Mouse (Mus musculus) cerebral cortex, adult 2 months (tissue): ENCODE data around the gene Cblb.

Experiments
- WGBS: fragments of 180-500 bp; shearing (Covaris S2); methylation state at CpG from one replicate; pipeline ENCODE4 v1.1.7; 2018; 5-methylcytosine and 5-hydroxymethylcytosine counted together

Gene Cblb

DNA sequence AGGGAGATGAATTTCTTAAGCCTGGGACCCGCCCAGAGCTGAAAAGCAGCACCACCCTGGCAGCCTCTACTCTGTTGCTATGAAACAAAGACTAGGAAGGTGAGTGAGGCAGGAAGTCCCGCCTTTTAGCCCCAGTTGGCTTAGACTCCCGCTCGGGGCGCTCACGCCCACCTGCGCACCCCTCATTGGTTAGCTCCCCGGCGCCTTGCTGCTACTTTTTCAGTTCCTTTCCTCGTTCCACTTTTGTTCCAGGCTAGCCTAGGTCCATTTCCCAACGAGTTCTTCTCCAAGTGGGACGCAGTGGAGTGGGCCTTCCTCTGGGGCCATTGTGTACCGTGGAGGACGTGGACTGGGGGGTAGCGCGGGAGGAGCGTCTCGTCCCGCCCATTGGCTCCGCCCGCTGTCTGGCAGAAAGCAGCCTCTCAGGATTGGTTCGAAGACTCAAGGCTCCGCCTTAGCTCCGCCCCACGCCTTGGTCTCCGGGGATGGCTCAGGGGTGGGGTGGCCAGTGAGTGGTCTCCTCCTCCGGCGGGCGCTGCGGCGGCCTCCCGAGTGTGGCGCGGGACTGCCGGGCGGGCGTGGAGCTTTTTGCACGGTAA lies at the start of gene Cblb:
TSS of gene Cblb (plus strand) at position 135 of the 599 bp plus-strand sequence.
- WGBS, result under 1% methylated on average over 37 of the region's 38 CpGs

DNA sequence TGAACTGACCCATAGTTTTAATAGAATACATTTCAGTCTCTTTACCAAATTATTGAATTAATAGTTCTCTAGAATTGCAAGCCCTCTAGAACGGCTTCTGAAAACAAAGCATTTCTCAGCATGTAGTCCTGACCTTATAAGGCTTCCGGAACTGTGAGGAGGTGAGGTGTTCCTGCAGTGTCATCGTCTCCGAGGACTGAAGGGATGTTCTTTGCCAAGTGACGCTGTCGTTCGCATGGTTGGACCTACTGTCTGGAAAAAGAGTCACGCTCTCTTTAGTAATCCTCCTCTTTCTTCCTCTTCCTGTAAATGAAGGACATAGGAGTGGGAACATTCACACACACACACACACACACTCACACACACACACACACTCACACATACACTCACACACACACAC lies 45.6 kb upstream of the Cblb start:
- WGBS, result 38% methylated on average over 8 of the region's 8 CpGs

GRCm38 (mm10) chr16:51986207-51986606 lies 44.8 kb upstream of the Cblb start:
- 92% methylated on average over 3 of the region's 3 CpGs for WGBS

- 84% methylated on average over 4 of the region's 4 CpGs for WGBS
Observed at GRCm38 (mm10) chr16:51987085-51987620, 43.9 kb upstream of the Cblb start.

DNA sequence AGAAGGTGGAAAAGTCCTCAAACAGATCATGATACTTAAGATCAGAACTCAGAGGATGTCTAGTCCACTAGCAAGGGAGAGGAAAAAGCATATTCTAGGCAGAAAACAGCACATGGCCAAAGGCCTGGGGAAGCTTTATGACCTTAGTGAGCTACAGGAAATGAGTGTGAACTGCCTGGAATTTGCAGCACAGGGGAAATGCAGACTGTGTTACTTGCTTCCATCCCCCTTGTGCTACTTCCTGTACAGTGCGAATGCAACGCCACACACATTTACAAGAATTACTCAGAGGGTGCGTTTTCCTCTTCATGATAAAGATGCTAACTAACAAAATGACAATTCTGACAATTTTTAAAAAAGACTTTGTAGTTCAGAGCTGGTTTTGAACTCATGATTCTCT lies 41.8 kb upstream of the Cblb start:
- 80% methylated on average over 3 of the region's 3 CpGs for WGBS

DNA sequence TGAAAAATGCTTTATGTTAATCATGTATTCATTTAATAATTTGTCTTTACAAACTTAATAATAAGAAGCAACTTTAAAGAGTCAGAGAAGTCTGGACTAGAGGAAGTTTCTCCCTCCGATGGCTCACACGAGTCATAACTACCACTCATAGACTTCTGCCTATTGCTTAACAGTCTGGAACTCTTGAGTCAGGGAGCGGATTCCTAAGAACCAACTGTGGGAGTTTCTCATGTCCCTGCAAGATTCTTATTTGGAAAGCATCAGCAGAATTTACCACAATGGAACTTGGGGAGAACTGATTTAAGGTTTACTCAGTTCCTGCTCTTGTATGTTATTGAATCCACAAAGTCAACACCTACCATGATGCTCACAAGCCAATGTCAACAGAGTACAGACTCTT lies 31.0 kb upstream of the Cblb start:
- 82% methylated on average over 3 of the region's 3 CpGs for WGBS

- WGBS, result 81% methylated on average over 3 of the region's 3 CpGs
Observed at GRCm38 (mm10) chr16:52007006-52007405, 24.0 kb upstream of the Cblb start.

DNA sequence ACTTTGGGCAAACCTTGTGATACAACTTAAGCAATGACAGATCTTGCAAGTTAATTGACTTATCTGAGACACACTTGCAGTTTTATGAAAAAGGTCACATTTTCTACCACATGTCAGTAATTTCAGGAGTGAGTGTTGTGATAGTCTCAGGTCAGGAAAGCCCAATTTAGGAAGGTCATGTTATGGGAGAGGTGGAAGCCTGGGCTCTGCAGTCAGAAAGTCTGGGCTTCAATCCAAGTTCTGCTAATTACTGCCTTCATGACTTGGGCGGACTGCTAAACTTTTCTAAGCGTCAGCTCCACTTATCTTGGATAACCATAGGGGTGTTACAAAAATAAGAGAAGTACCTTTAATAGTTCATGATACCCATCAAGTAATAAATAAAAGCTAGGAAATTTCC lies 22.6 kb upstream of the Cblb start:
- WGBS, result 65% methylated on average over 2 of the region's 2 CpGs

DNA sequence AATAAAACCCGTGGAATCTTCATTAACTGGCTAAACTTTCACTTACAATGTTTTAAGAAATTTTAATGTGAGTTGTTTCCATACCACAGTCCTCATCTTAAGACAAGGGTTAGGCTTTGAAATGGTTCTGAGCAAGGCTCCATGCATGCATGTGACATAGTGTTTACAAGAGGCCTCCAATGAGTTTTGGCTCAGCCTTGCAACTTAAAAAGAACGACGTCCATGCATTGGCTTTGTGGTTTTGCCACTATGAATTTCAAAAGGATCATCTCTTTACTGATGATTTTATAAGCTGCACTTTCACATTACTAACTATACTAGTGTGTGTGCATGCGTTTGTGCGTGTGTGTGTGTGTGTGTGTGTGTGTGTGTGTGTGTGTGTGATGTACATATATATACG lies 21.6 kb upstream of the Cblb start:
- WGBS, result 84% methylated on average over 6 of the region's 6 CpGs

DNA sequence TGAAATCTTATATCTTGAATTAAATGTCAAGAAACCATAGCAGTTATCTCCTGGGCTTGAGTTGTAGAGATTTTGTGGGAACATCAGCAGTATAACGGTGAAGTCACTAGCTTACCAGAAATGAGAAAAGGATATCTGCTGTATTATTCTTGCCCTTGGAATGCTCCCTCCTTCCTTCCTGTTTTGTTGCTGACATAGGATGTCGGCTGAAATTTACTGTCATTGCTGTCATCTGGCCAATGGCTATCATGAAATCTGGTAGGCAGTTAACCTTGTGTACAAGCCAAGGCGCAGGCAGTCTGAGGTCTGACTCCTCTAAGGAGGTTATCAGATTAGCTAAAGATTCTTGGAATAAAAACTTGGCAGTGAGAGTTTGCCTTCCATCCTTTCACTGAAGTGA lies 18.0 kb upstream of the Cblb start:
- 77% methylated on average over 3 of the region's 3 CpGs for WGBS

GRCm38 (mm10) chr16:52013812-52014211 lies 17.2 kb upstream of the Cblb start:
- WGBS, result 84% methylated on average over 2 of the region's 2 CpGs

- WGBS, result 62% methylated on average over 5 of the region's 5 CpGs
Observed at GRCm38 (mm10) chr16:52023417-52023816, 7.6 kb upstream of the Cblb start.

DNA sequence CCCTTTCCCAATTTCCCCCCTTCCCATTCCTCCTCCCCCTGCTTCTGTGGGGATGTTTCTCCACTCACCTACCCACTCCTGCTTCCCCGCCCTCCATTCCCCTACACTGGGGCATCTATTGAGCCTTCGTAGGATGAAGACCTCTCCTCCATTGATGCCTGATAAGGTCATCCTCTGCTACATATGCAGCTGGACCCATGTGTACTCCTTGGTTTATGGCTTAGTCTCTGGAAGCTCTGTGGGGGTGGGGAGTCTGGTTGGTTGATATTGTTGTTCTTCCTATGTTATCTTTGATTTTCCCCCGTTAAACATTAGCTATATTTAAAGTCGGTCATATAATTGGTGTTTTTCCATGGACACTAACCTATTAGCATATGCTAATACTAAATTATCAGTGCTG lies 3.7 kb upstream of the Cblb start:
- WGBS, result 96% methylated on average over 4 of the region's 4 CpGs

DNA sequence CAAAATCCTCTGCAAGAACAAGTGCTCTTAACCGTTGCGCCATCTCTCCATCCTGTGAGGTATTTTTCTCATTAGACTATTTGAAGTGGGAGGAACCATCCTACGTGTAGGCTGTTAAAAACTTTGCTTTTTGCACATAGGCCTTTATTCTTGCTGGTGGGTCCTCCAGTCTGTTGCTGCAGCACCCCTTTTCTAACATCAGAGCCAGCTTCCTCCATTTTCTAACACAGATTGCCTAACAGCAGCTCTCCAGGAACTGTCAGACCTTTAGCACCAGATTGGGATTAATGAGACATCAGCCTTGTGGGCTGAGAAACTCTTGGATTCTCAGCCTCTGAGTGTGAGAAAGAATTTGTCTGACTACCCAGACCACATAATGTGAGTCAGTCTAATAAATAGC lies 2.0 kb upstream of the Cblb start:
- 91% methylated on average over 3 of the region's 3 CpGs for WGBS

- under 1% methylated on average over 37 of the region's 37 CpGs for WGBS
Observed at GRCm38 (mm10) chr16:52031712-52032251, 757 bp downstream of the Cblb start.

GRCm38 (mm10) chr16:52032376-52033330 lies 1.6 kb downstream of the Cblb start:
- WGBS, result 17% methylated on average over 29 of the region's 29 CpGs

- WGBS, result 86% methylated on average over 4 of the region's 4 CpGs
Observed at GRCm38 (mm10) chr16:52033381-52034315, 2.6 kb downstream of the Cblb start.

DNA sequence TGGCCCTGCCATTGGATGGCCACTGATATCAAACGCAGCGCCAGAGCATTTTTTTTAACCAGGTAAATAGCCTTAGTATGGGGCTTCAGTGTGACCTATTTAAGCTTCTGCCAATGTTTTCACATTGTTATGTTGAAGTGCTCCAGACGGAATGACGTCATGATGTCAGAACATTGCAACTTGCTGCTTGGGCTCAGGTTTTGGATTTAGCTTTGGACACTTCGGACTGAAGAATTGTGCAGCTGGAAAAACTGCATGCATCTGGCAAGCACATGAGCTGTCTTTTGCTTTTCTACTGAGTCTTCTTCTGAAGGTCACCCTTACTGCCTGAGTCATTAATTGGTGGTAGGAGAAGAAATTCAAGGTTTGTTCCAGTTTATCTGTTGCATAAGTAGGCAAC lies 3.3 kb downstream of the Cblb start:
- WGBS, result 77% methylated on average over 5 of the region's 5 CpGs

GRCm38 (mm10) chr16:52036295-52036694 lies 5.3 kb downstream of the Cblb start:
- 85% methylated on average over 3 of the region's 3 CpGs for WGBS

DNA sequence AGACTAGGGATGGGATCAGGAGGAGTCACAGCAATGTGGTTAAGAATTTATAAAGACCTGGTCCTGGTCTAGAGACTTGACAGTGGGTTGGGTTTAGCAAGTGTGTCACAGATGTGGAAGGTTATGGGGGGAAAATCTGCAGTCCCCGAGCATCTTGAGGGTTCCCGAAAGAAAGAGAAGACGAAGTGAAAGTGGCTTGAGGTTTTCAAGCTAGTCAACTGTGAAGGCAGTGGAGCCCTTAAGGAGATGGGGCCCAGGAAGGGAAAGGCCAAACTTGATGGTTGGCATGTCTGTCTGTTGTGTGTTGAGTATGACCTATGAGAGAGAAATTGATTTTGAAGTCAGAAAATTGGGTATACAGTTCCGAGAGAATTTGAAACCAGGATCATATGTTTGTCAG lies 7.3 kb downstream of the Cblb start:
- 87% methylated on average over 4 of the region's 4 CpGs for WGBS

DNA sequence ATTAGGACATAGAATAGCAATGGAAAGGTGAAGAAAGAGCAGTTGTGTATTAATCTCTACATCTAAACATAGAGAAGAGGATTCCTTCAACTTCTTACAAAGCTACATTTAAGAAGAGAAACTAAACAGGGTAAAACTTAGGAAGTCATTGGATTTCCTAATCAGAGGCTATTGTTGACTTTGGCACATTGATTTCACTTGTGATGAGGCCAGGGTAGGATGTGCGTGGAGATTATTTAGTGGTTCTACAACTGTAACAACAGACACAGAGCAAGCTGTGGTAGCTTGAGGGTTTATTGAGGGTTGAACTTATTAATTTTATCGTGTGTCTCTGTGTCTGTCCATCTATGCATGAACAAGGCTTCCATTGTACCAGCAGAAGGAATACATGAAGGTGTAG lies 7.8 kb downstream of the Cblb start:
- 70% methylated on average over 2 of the region's 2 CpGs for WGBS

GRCm38 (mm10) chr16:52040937-52041336 lies 9.9 kb downstream of the Cblb start:
- 69% methylated on average over 4 of the region's 4 CpGs for WGBS
